11 mouse cellular contexts compared by ENCODE assay signal in the genomic region with DNA sequence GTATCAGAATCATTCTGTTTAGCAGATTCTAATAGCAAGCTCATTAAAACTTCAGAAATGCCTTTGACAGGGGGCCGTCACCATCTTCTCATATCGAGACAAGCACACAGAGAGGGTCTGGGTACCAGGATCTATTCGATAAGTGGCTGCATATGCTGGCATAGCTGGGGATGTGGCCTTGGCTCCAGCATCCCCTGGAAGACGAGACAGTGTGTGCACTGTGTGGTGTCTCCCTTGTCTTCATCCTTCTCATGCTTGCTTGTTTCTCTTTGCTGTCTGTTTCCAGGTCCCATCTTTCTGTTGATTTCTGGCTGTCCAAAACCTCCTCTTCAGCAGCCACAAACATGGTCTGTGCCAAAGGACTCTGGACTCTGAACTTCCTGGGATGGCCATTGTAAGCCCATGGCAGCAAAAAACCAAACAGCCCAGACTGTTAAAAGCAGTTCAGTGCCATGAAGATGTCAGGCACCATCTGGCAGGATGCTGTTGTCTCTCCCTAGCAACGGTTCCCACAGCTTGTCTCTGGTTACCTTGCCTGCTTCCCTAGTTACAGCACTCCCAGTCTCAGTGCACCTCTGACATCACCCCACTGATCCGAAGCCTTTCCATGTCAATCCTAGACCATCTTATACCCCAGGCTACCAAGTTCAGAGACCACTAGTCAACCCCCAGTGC. TPM values are rescaled to one million over a fixed set of nuclear protein-coding genes. Genes with fewer than 3 reads are reported as not detected.
DNase-seq lines count a peak whose midpoint lies in the region; ATAC-seq and TF ChIP-seq lines count a peak whose summit lies in the region.
"Had no signal": no experiment of that assay in that cellular context is flagged by ENCODE, and none has a peak within 500 bp of the region (broad histone marks: within the 10 kb centered on the region; RNA-seq: fewer than 3 reads in every experiment).

No protein-coding gene starts in this region.

- H3K9me3 ChIP-seq in midbrain, postnatal 0 days (ENCODE audit: low read length), result no peaks in the 10 kb centered on the region
- H3K9me3 ChIP-seq in heart, embryonic 11.5 days (replicated peaks; ENCODE audit: control insufficient read depth, low read length), result no peaks in the 10 kb centered on the region
- H3K9me3 ChIP-seq in kidney, embryonic 15.5 days (replicated peaks), result no peaks in the 10 kb centered on the region
- H3K9me3 ChIP-seq: embryonic facial prominence, embryonic 13.5 days had no signal

- 80% methylated on average over 6 of the region's 6 CpGs for WGBS in midbrain, postnatal 0 days
- WGBS in heart, embryonic 11.5 days (ENCODE audit: insufficient replicate concordance), result 67% methylated on average over 6 of the region's 6 CpGs
- WGBS in kidney, embryonic 15.5 days, result 64% methylated on average over 6 of the region's 6 CpGs

- H3K4me3 ChIP-seq in midbrain, postnatal 0 days (ENCODE audit: low read depth, low read length), result no peak overlapping the region
- no peak overlapping the region for H3K4me3 ChIP-seq in heart, embryonic 11.5 days (ENCODE audit: low read depth, low read length)
- no peak overlapping the region for H3K4me3 ChIP-seq in kidney, embryonic 15.5 days (replicated peaks)
- H3K4me3 ChIP-seq: embryonic facial prominence, embryonic 13.5 days had no signal

- peak; percentile 30 to 36 for DNase-seq in kidney, postnatal 36 days
- no peak for DNase-seq in kidney, postnatal 14 days
- DNase-seq in cerebellum, adult 9-11 months, result peak; percentile 65
- DNase-seq in layer of hippocampus, adult 18-20 months (ENCODE audit: low spot score in 2 of 2), result peak; percentile 64 to 82
- DNase-seq in midbrain, postnatal 0 days (ENCODE audit: low spot score), result peak; percentile 72
- no peak for DNase-seq in heart, adult 9 months (ENCODE audit: low spot score in 2 of 2)
- DNase-seq: lung, adult 18-20 months; thymus, postnatal 14 days had no signal

- no peak overlapping the region for H3K27ac ChIP-seq in midbrain, postnatal 0 days (ENCODE audit: low read depth, low read length)
- no peak overlapping the region for H3K27ac ChIP-seq in heart, embryonic 11.5 days (ENCODE audit: low read depth, low read length)
- H3K27ac ChIP-seq in kidney, embryonic 15.5 days, result no peak overlapping the region
- H3K27ac ChIP-seq: embryonic facial prominence, embryonic 13.5 days had no signal

- H3K27me3 ChIP-seq in midbrain, postnatal 0 days (ENCODE audit: insufficient read depth, low read length), result no peaks in the 10 kb centered on the region
- no peaks in the 10 kb centered on the region for H3K27me3 ChIP-seq in heart, embryonic 11.5 days (ENCODE audit: control insufficient read depth, insufficient read depth, low read length)
- no peaks in the 10 kb centered on the region for H3K27me3 ChIP-seq in kidney, embryonic 15.5 days
- H3K27me3 ChIP-seq: embryonic facial prominence, embryonic 13.5 days had no signal

- H3K36me3 ChIP-seq in midbrain, postnatal 0 days (ENCODE audit: insufficient read depth, low read length), result no peaks in the 10 kb centered on the region
- no peaks in the 10 kb centered on the region for H3K36me3 ChIP-seq in heart, embryonic 11.5 days (ENCODE audit: control insufficient read depth, insufficient read depth, low read length)
- no peaks in the 10 kb centered on the region for H3K36me3 ChIP-seq in kidney, embryonic 15.5 days
- H3K36me3 ChIP-seq: embryonic facial prominence, embryonic 13.5 days had no signal

- H3K9ac ChIP-seq in midbrain, postnatal 0 days (replicated peaks; ENCODE audit: low read length, poor library complexity, severe bottlenecking), result no peak overlapping the region
- H3K9ac ChIP-seq in heart, embryonic 11.5 days (ENCODE audit: low read depth, low read length), result no peak overlapping the region
- no peak overlapping the region for H3K9ac ChIP-seq in kidney, embryonic 15.5 days
- H3K9ac ChIP-seq: embryonic facial prominence, embryonic 13.5 days had no signal

- no peak for TF ChIP-seq CTCF in midbrain, postnatal 0 days (IDR thresholded peaks at IDR 0.05)

- H3K4me2 ChIP-seq in midbrain, postnatal 0 days (ENCODE audit: low read depth, low read length, poor library complexity, severe bottlenecking), result no peak overlapping the region
- no peak overlapping the region for H3K4me2 ChIP-seq in heart, embryonic 11.5 days
- H3K4me2 ChIP-seq in kidney, embryonic 15.5 days, result no peak overlapping the region
- H3K4me2 ChIP-seq: embryonic facial prominence, embryonic 13.5 days had no signal

- ATAC-seq in midbrain, postnatal 0 days (ENCODE audit: low FRiP score), result peak; percentile 69
- ATAC-seq in heart, embryonic 11.5 days (replicated peaks; ENCODE audit: insufficient number of reproducible peaks, low FRiP score, low TSS enrichment), result no peak
- ATAC-seq in kidney, embryonic 15.5 days (replicated peaks; ENCODE audit: low FRiP score), result no peak; the same call in 1 of the 2 replicates

- no peaks in the 10 kb centered on the region for H3K4me1 ChIP-seq in midbrain, postnatal 0 days (ENCODE audit: insufficient read depth, low read length)
- H3K4me1 ChIP-seq in heart, embryonic 11.5 days (ENCODE audit: control insufficient read depth, insufficient read depth, low read length), result no peaks in the 10 kb centered on the region
- H3K4me1 ChIP-seq in kidney, embryonic 15.5 days, result 0 out of 2 replicates have a peak, but pooled peaks cover 11% of the 10 kb centered on the region

RNA-seq across cellular contexts. Expression of gene Kctd12, which starts 56.5 kb away (rescaled TPM):
- total RNA-seq in layer of hippocampus, adult 18-20 months (2021), result 100 to 1,000 TPM; 121 to 126 TPM
- total RNA-seq in midbrain, postnatal 0 days (2014; rRNA removed), result 125 and 145 TPM in 2 replicates
- polyA plus RNA-seq in midbrain, postnatal 0 days (2015; fragmentation: Nextera tagmentation; extraction: Ambion mirVana), result 11.4 and 13.0 TPM in 2 replicates
- polyA plus RNA-seq in heart, embryonic 11.5 days (2014; fragmentation: Nextera tagmentation; extraction: Ambion mirVana), result 5.6 and 6.8 TPM in 2 replicates
- 11.0 and 11.2 TPM in 2 replicates for polyA plus RNA-seq in kidney, embryonic 15.5 days (2015; fragmentation: Nextera tagmentation; extraction: Ambion mirVana)

Comparison
In these comparisons a context has a peak if more than half of its experiments do, and no peak if none do; other contexts are left out.
1. DNase-seq: peak in kidney, postnatal 36 days (2 of 2), cerebellum, adult 9-11 months (single experiment), layer of hippocampus, adult 18-20 months (2 of 2) and midbrain, postnatal 0 days (single experiment); none in kidney, postnatal 14 days (single experiment) and heart, adult 9 months (0 of 2).